Mouse (Mus musculus): ENCODE measurements around the gene Cuedc1. TPM values are rescaled to one million over a fixed set of nuclear protein-coding genes. Genes with fewer than 3 reads are reported as not detected.
"Not testable (repeated sequence)": the region's sequence is repeated elsewhere in the genome, so short reads cannot be mapped to it uniquely, and the experiment has no call there.

Gene Cuedc1
- polyA plus RNA-seq, 1 experiment from 2014 or later, result 22.6 TPM

DNA sequence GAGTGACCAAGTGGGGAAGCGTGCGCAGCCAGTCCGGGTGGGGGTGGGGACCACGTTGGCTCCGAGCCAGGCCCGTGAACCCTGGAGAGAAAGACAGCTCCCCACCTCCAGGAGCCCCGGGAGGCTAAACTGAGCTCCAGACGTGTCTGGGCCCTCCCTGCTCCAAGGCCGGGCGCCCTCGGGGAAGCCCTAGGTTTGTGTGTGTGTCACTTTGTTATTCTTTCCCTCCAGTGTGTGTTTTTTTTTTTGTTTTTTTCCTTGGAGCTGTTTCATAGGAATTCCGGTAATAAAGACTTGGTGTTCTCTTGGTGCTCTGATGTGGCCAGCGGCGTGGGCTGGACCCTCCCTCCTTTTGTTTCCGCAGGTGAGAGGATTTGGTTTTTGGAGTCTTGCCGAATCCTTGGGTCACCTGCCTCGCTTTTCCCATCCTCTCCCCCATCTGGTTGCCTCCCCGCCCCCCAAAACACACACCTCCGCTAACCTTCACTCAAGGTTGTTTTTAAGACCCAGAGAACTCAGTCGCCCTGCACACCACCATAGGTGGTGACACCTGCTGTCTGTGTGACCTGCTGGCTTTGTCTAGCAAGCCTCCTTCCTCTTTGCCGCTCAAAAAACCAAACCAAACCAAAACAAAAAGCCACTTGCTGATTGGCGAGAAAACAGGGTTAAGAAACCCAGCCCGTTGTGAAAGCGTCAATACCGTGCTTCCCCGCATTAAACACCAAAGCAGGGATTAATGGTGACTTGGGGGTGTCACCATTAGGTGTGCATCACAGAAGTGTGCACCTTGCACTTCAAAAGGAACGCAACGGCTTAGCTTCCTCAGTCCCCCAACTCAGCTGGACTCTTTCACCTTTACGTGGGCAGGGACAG lies 96.2 kb downstream of the Cuedc1 start:
- H3K27me3 ChIP-seq (ENCODE audit: low read depth, poor library complexity, severe bottlenecking), result peaks cover 66% of the 10 kb centered on the region
- H3K27ac ChIP-seq, result no peak overlapping the region; the same call in none of the 2 replicates
- 4% methylated on average over 29 of the region's 29 CpGs for WGBS
- H3K4me3 ChIP-seq, result peak overlapping the region; percentile 38
- H3K9me3 ChIP-seq (replicated peaks), result no peaks in the 10 kb centered on the region
- no peaks in the 10 kb centered on the region for H3K36me3 ChIP-seq
- peak; percentile 61 for DNase-seq (ENCODE audit: low spot score)
- peaks cover 28% of the 10 kb centered on the region for H3K4me1 ChIP-seq

DNA sequence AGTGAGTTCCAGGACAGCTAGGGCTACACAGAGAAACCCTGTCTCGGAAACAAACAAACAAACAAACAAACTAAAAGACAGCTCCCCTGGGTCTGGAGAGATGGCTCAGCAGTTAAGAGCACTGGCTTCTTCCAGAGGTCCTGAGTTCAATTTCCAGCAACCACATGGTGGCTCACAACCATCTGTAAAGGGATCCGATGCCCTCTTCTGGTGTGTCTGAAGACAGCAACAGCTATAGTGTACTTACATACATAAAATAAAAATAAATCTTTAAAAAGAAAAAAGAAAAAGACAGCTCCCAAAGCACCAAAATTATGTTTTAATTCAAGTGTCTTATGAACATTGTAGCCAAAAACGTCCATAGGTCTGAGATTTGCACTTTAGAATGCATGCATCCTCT lies 97.8 kb downstream of the Cuedc1 start:
- not testable (repeated sequence) for H3K9me3 ChIP-seq (replicated peaks); H3K27ac ChIP-seq; DNase-seq (ENCODE audit: low spot score); H3K4me3 ChIP-seq; H3K36me3 ChIP-seq
- peaks cover 28% of the 10 kb centered on the region for H3K4me1 ChIP-seq
- peaks cover 76% of the 10 kb centered on the region for H3K27me3 ChIP-seq (ENCODE audit: low read depth, poor library complexity, severe bottlenecking)
- WGBS, result 83% methylated on average over 3 of the region's 3 CpGs

DNA sequence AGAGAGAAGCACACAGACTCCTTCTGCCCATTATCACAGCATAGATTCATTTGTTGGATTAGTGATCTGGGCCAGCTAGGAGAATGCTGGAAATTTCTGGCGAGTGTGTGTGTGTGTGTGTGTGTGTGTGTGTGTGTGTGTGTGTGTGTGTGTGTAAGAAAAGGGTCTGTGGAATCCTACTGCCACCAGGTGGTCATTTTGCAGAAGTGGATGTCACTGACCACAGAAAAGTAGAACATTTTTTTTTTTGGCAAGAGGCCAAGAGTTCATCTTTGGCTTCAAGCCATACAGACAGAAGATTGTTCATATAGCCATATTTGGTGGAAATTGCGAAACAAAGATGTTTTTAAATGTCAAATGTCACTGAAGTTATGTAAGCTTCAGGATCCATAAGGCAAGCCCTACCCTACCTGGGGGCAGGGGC lies 99.3 kb downstream of the Cuedc1 start:
- no peak overlapping the region for H3K4me3 ChIP-seq
- peaks cover 25% of the 10 kb centered on the region for H3K4me1 ChIP-seq
- H3K27ac ChIP-seq, result no peak overlapping the region
- H3K27me3 ChIP-seq (ENCODE audit: low read depth, poor library complexity, severe bottlenecking), result peaks cover 66% of the 10 kb centered on the region
- H3K9me3 ChIP-seq (replicated peaks), result no peaks in the 10 kb centered on the region
- no peaks in the 10 kb centered on the region for H3K36me3 ChIP-seq
- peak; percentile 75 for DNase-seq (ENCODE audit: low spot score)
- 8% methylated on average over 2 of the region's 2 CpGs for WGBS

DNA sequence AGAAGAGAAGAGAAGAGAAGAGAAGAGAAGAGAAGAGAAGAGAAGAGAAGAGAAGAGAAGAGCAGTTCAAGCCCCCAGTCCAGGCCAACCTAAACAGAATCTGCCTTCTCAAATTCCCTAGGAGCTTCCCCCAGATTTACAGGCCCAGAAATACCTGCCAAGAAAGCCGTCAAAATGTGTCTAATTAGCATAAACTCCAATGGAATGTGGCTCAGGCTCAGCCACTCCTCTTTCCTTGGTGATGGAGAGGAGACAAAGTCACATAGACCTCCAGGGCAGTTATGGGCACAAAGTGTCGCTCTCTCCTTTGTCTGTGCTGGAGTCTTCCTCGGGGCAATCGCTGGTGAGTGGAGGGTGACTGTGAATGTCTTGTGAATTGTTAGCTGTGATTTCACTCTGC lies 100.4 kb downstream of the Cuedc1 start:
- Histone ChIP-seq H3K27ac (no peak overlapping the region), H3K27me3 (ENCODE audit: low read depth, poor library complexity, severe bottlenecking) (peaks cover 55% of the 10 kb centered on the region), H3K36me3 (no peaks in the 10 kb centered on the region), H3K4me1 (peaks cover 19% of the 10 kb centered on the region), H3K4me3 (no peak overlapping the region), H3K9me3 (replicated peaks) (no peaks in the 10 kb centered on the region)
- no peak for DNase-seq (ENCODE audit: low spot score)
- WGBS, result 38% methylated on average over 4 of the region's 4 CpGs

DNA sequence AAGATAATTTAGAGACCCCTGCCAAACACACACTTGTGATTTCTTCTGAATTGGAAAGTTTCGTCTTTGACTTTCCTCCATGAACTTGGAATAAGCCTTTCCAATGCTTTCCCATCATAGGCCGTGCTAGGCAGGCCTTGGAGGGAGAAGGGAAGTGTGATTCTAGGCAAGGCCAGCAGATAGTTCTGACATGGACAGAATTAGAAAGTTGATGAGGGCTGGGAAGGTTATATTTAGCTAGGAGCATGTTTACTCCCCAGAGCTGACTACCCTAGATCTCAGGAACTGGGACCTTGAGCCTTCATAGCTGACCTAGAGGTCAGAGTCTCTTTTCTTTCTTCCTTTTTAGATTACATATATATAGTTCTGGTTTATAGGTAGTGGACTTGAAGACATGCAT lies 103.3 kb downstream of the Cuedc1 start:
- WGBS, result 82% methylated on average over 2 of the region's 2 CpGs
- H3K4me1 ChIP-seq, result peaks cover 22% of the 10 kb centered on the region
- no peaks in the 10 kb centered on the region for H3K9me3 ChIP-seq (replicated peaks)

DNA sequence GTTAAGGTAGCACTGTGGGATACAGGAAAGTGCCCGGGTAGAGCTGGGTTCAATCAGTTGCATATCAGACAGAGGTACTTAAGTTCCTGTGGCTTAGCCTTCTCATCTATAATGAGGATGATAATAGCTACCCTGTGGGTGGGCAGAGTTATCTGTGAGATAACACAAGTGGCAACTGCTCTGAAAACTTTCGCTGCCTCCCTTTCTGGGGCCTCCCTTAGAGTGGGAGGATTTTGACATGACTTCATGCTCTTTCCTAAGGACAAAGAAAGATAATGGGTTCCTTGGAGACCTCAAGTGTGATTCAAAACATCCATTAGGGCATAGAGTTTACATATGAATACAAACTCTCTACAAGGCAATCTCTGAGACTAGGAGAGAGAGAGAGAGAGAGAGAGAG lies 104.2 kb downstream of the Cuedc1 start:
- H3K27me3 ChIP-seq (ENCODE audit: low read depth, poor library complexity, severe bottlenecking), result peaks cover 20% of the 10 kb centered on the region; the same call in 1 of the 2 replicates
- peaks cover 10% of the 10 kb centered on the region; the same call in 1 of the 2 replicates for H3K36me3 ChIP-seq
- no peak overlapping the region for H3K27ac ChIP-seq
- WGBS, result 9% methylated on average over 2 of the region's 2 CpGs
- H3K4me3 ChIP-seq, result no peak overlapping the region
- H3K9me3 ChIP-seq (replicated peaks), result no peaks in the 10 kb centered on the region
- DNase-seq (ENCODE audit: low spot score), result no peak
- peaks cover 22% of the 10 kb centered on the region for H3K4me1 ChIP-seq

More for the DNA sequence above, 103.3 kb downstream of the Cuedc1 start:
- peaks cover 7% of the 10 kb centered on the region; the same call in 1 of the 2 replicates for H3K36me3 ChIP-seq
- no peak overlapping the region for H3K27ac ChIP-seq
- DNase-seq (ENCODE audit: low spot score), result no peak
- peaks cover 27% of the 10 kb centered on the region; the same call in 1 of the 2 replicates for H3K27me3 ChIP-seq (ENCODE audit: low read depth, poor library complexity, severe bottlenecking)
- H3K4me3 ChIP-seq, result no peak overlapping the region

DNA sequence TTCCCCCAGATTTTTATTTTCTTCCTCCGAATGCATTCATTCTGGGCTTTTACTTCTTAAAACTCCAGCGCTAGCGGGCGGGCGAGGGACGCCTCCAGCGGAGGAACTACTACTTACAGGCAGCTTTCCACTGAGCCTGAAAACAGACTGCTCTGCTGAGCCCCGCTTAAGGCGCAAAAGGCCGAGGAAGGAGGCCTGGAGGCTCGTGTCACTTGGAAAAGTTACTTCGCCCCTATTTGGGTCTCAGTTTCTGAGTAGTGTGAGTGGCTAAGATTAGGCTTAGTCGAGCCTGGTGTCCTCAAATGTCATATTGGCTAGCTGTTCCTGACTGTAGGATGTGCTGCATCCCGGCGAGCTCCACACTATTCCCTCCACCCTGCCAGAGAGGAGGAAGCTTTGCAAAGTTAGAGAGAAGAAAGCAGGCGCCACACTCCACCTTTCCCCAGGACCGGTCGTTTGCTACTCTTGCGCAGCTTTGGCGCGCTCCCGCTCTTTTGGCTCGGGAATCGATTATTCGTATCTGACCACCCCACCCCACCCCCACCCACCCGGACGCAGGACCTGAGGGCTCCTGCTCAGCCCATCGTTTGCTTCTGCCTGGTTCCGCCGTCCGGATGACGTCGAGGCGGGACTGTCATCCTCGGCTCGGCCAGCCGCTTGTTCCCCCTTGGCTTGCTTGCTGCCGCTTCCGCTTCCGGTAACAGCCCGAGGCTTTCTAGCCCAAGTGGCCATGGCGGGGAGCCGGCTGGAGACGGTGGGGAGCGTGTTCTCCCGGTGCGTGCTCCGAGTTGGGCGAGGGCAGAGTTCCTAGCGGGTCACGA lies 106.1 kb downstream of the Cuedc1 start, which contains the start of gene Mrps23:
Gene Mrps23 (plus strand): TSS at position 677 of the 821 bp plus-strand sequence.
- no peaks in the 10 kb centered on the region for H3K9me3 ChIP-seq (replicated peaks)
- under 1% methylated on average over 51 of the region's 51 CpGs for WGBS
- H3K36me3 ChIP-seq, result peaks cover 28% of the 10 kb centered on the region
- DNase-seq (ENCODE audit: low spot score), result peak; percentile 95
- H3K4me1 ChIP-seq, result peaks cover 22% of the 10 kb centered on the region
- peak within 1 kb of the TSS; percentile 78 for H3K4me3 ChIP-seq
- H3K27ac ChIP-seq, result peak within 1 kb of the TSS; percentile 86
- H3K27me3 ChIP-seq (ENCODE audit: low read depth, poor library complexity, severe bottlenecking), result peaks cover 17% of the 10 kb centered on the region; the same call in 1 of the 2 replicates

DNA sequence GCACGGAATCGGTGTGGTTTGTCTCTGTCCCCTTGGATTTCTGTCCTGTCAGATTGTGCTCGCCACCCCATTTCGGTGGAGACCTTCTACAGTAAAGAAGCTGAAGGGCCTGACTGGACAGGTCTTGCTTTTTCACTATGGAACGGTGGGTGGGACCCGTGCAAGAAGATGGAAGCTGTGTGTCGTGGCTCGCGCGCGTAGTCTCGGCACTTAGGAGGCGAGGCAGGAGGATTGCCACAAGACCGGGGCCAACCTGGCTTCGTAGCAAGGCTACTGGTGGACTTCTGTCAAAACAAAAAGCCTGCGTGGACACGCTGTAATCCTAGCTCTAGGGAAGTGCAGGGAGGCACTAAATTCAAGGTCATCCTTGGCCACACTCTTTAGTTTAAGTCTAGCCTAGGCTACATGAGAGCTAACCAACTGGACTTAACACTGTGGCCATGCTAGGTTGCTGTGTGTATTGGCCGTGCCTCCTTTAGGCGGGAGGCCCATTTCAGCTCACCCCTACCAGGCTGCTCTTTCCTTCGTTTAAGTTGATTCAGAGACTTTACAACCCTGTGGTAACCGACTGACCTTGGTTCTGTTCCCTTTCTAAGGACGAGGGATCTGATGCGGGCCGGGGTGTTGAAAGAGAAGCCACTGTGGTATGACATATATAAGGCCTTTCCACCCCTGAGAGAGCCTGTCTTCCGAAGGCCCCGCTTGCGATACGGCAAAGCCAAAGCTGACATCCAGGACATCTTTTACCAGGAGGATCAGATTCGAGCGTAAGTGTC lies 106.9 kb downstream of the Cuedc1 start:
- peaks cover 22% of the 10 kb centered on the region for H3K4me1 ChIP-seq
- H3K27ac ChIP-seq, result peak overlapping the region; percentile 86
- WGBS, result 33% methylated on average over 30 of the region's 30 CpGs

DNA sequence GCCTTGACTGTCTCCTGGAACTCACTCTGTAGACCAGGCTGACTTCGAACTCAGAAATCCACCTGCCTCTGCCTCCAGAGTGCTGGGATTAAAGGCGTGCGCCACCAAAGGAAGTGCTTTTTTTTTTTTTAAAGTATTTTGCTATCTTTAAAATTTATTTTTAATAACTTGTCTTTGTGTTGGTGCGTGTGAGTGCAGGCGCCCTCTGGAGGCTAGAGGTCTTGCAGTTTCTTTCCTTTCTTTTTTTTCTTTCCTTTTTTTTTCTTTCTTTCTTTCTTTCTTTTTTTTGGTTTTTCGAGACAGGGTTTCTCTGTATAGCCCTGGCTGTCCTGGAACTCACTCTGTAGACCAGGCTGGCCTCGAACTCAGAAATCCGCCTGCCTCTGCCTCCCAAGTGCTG lies 108.7 kb downstream of the Cuedc1 start:
- H3K9me3 ChIP-seq (replicated peaks); H3K4me3 ChIP-seq; DNase-seq (ENCODE audit: low spot score); H3K27ac ChIP-seq; H3K27me3 ChIP-seq (ENCODE audit: low read depth, poor library complexity, severe bottlenecking): not testable (repeated sequence)
- Histone ChIP-seq H3K36me3 (peaks cover 55% of the 10 kb centered on the region), H3K4me1 (peaks cover 22% of the 10 kb centered on the region)
- WGBS, result 87% methylated on average over 8 of the region's 8 CpGs

More for the DNA sequence above, 106.9 kb downstream of the Cuedc1 start:
- Histone ChIP-seq H3K9me3 (replicated peaks) (no peaks in the 10 kb centered on the region), H3K27me3 (ENCODE audit: low read depth, poor library complexity, severe bottlenecking) (peaks cover 12% of the 10 kb centered on the region; the same call in 1 of the 2 replicates), H3K4me3 (peak overlapping the region; percentile 78), H3K36me3 (peaks cover 37% of the 10 kb centered on the region)
- no peak for DNase-seq (ENCODE audit: low spot score)

DNA sequence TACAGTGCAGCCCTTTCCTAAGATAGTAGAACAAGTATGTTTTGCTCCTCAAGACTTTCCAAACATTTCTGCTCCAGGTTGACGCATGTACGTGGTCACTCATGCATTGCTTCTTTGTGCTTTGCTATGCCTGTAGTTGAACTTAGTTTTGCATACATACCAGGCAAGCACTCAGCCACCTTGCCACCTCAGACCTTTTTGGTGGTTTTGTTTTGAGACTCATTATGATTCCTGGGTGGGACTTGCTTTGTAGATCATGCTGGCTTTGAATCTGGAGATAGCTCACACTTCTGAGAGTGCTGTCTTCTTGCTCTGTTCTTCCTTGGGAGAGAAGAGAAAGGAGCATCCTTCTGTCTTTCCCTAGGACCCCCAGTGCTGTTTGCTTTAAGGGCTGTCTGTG lies 109.8 kb downstream of the Cuedc1 start:
- Histone ChIP-seq H3K27ac (no peak overlapping the region), H3K4me3 (no peak overlapping the region), H3K36me3 (peaks cover 64% of the 10 kb centered on the region), H3K4me1 (peaks cover 22% of the 10 kb centered on the region), H3K9me3 (replicated peaks) (no peaks in the 10 kb centered on the region), H3K27me3 (ENCODE audit: low read depth, poor library complexity, severe bottlenecking) (no peaks in the 10 kb centered on the region)
- 94% methylated on average over 2 of the region's 2 CpGs for WGBS
- no peak for DNase-seq (ENCODE audit: low spot score)

DNA sequence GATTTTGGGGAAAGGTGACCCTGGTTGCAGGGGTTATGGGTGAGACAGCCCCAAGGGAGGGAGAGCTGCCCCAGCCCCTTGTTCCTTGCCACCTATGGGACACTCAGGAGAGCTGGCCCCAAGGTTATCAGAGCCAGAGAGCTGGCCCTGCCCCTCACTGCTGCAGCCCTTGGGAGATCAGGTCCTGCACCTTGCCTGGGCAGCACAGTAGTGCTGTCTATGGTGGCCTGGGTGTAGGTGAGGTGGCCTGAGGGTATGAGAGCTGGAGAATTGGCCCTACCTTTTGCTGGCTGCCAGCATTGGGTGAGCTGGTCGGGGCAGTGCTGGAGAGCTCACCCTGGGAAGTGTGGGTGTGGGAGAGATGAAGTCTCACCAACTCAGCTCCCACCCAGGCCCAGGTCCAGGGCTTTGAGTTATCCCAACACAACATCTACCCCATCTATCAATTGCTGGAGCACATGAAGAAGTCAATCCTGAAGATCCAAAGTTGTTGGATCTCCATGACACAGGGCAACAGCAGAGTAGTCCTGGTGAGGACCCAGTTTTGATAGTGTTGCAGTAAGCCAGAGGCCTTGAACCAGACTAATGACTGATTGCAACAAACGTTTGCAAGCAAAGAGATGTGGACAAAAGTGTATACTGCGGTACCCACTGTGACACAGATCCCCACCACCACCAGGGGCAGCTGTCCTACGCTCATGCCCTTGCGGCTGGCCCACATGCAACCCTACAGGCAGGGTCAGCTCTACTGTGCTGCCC lies 114.1 kb downstream of the Cuedc1 start:
- H3K4me1 ChIP-seq, result peaks cover 17% of the 10 kb centered on the region
- H3K27me3 ChIP-seq (ENCODE audit: low read depth, poor library complexity, severe bottlenecking), result no peaks in the 10 kb centered on the region
- no peaks in the 10 kb centered on the region for H3K9me3 ChIP-seq (replicated peaks)
- H3K27ac ChIP-seq, result no peak overlapping the region
- WGBS, result 88% methylated on average over 5 of the region's 5 CpGs
- no peak for DNase-seq (ENCODE audit: low spot score)
- peaks cover 56% of the 10 kb centered on the region for H3K36me3 ChIP-seq
- H3K4me3 ChIP-seq, result no peak overlapping the region

DNA sequence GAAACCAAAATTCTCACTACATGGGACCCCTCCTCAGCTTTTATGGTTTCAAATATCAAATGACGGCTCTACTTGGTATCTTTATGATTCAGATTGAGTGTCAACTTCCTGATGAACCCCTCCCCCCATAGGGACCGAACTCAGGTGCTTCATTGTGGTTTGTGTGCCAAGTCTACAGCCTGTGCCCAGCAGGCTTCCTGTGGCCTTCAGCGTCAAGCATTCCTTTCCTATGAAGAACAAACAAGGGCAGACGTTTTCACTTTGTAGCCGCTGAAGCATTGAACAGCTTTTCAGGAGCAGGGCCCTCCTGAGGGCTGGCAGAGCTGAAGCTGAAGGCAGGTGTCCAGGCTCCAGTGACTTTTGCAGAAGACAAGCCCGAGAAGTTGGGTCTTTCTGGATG lies 115.9 kb downstream of the Cuedc1 start:
- 74% methylated on average over 6 of the region's 6 CpGs for WGBS
- H3K36me3 ChIP-seq, result peaks cover 39% of the 10 kb centered on the region
- peaks cover 17% of the 10 kb centered on the region for H3K4me1 ChIP-seq
- H3K27ac ChIP-seq, result no peak overlapping the region
- no peaks in the 10 kb centered on the region for H3K9me3 ChIP-seq (replicated peaks)
- no peak overlapping the region for H3K4me3 ChIP-seq
- H3K27me3 ChIP-seq (ENCODE audit: low read depth, poor library complexity, severe bottlenecking), result no peaks in the 10 kb centered on the region
- no peak for DNase-seq (ENCODE audit: low spot score)
